Mouse (Mus musculus) thymus, adult 2 months (tissue): ENCODE data around the gene Gli2.

ENCODE experiments used
- CTCF ChIP-seq: fragments of 200-500 bp; IDR thresholded peaks from 2 replicates; pipeline ENCODE4 v1.5.1; 2012; ENCODE audit warnings: mild to moderate bottlenecking, control low read depth, low read length, moderate library complexity, borderline replicate concordance; ENCODE audit not compliant: control insufficient read depth, poor library complexity, insufficient read depth; ENCODE audit errors: extremely low read depth
- POLR2A ChIP-seq: fragments of 200-500 bp; IDR thresholded peaks from 2 replicates; pipeline ENCODE4 v1.6.1; 2012; ENCODE audit warnings: mild to moderate bottlenecking, low read length, control low read depth, moderate library complexity; ENCODE audit not compliant: control insufficient read depth, poor library complexity, insufficient read depth; ENCODE audit errors: extremely low read depth

GRCm38 (mm10) chr1:119015108-119015507 lies 38.3 kb downstream of the Gli2 start:
- TF ChIP-seq CTCF (no peak), POLR2A (no peak)
